Mouse (Mus musculus) testis, adult 2 months (tissue): Measurements from ENCODE around the gene Abcb6.

Experiments
- CTCF ChIP-seq: fragments of 200-500 bp; IDR thresholded peaks from 2 replicates; pipeline ENCODE4 v1.5.1; 2012; ENCODE audit warnings: low read depth, mild to moderate bottlenecking, inconsistent platforms, low read length, moderate library complexity; ENCODE audit not compliant: control insufficient read depth, insufficient read depth, insufficient replicate concordance
- POLR2A ChIP-seq: fragments of 200-500 bp; IDR thresholded peaks from 2 replicates; pipeline ENCODE4 v1.6.1; 2012; ENCODE audit warnings: low read depth, mild to moderate bottlenecking, inconsistent platforms, low read length, moderate library complexity; ENCODE audit not compliant: control insufficient read depth

GRCm38 (mm10) chr1:75192452-75192851 is 12.3 kb upstream of the Abcb6 start:
- TF ChIP-seq POLR2A, result no peak
- no peak for TF ChIP-seq CTCF
